Mouse (Mus musculus): ENCODE measurements around the gene Otulinl. TPM values are rescaled to one million over a fixed set of nuclear protein-coding genes. Genes with fewer than 3 reads are reported as not detected.

Gene Otulinl
- polyA plus RNA-seq, 1 experiment from 2014 or later: 9.1 TPM

- DNase-seq (ENCODE audit: low spot score): no peak
- no peaks in the 10 kb centered on the region for H3K27me3 ChIP-seq (ENCODE audit: control insufficient read depth, insufficient read depth, low read length)
- no peak overlapping the region for H3K4me2 ChIP-seq (ENCODE audit: low read depth, severe bottlenecking)
- 89% methylated on average over 7 of the region's 7 CpGs for WGBS
- no peaks in the 10 kb centered on the region for H3K4me1 ChIP-seq (ENCODE audit: control insufficient read depth, insufficient read depth, low read length)
- no peaks in the 10 kb centered on the region for H3K36me3 ChIP-seq (ENCODE audit: control insufficient read depth, insufficient read depth, low read length)
- H3K9ac ChIP-seq (ENCODE audit: low read length): no peak overlapping the region
- H3K4me3 ChIP-seq (ENCODE audit: low read depth, low read length): no peak overlapping the region
- H3K27ac ChIP-seq (replicated peaks; ENCODE audit: low read depth, low read length): no peak overlapping the region
- ATAC-seq (ENCODE audit: insufficient number of reproducible peaks, low FRiP score, low TSS enrichment, low read depth): no peak
- H3K9me3 ChIP-seq (ENCODE audit: control insufficient read depth, low read length): no peaks in the 10 kb centered on the region
Measured at GRCm38 (mm10) chr15:27675122-27675521, 6.3 kb downstream of the Otulinl start.

- no peak overlapping the region for H3K4me3 ChIP-seq (ENCODE audit: low read depth, low read length)
- no peak for DNase-seq (ENCODE audit: low spot score)
- no peaks in the 10 kb centered on the region for H3K9me3 ChIP-seq (ENCODE audit: control insufficient read depth, low read length)
- ATAC-seq (ENCODE audit: insufficient number of reproducible peaks, low FRiP score, low TSS enrichment, low read depth): no peak
- H3K27me3 ChIP-seq (ENCODE audit: control insufficient read depth, insufficient read depth, low read length): no peaks in the 10 kb centered on the region
- H3K27ac ChIP-seq (replicated peaks; ENCODE audit: low read depth, low read length): no peak overlapping the region
- H3K4me1 ChIP-seq (ENCODE audit: control insufficient read depth, insufficient read depth, low read length): no peaks in the 10 kb centered on the region
- no peak overlapping the region for H3K9ac ChIP-seq (ENCODE audit: low read length)
- H3K4me2 ChIP-seq (ENCODE audit: low read depth, severe bottlenecking): no peak overlapping the region
- no peaks in the 10 kb centered on the region for H3K36me3 ChIP-seq (ENCODE audit: control insufficient read depth, insufficient read depth, low read length)
- WGBS: 89% methylated on average over 6 of the region's 6 CpGs
Measured at GRCm38 (mm10) chr15:27674041-27674440, 7.3 kb downstream of the Otulinl start.

GRCm38 (mm10) chr15:27673151-27673550 is 8.2 kb downstream of the Otulinl start:
- Histone ChIP-seq H3K4me2 (ENCODE audit: low read depth, severe bottlenecking) (no peak overlapping the region), H3K27ac (replicated peaks; ENCODE audit: low read depth, low read length) (no peak overlapping the region), H3K9ac (ENCODE audit: low read length) (no peak overlapping the region), H3K36me3 (ENCODE audit: control insufficient read depth, insufficient read depth, low read length) (no peaks in the 10 kb centered on the region), H3K4me3 (ENCODE audit: low read depth, low read length) (no peak overlapping the region), H3K27me3 (ENCODE audit: control insufficient read depth, insufficient read depth, low read length) (no peaks in the 10 kb centered on the region), H3K9me3 (ENCODE audit: control insufficient read depth, low read length) (no peaks in the 10 kb centered on the region), H3K4me1 (ENCODE audit: control insufficient read depth, insufficient read depth, low read length) (no peaks in the 10 kb centered on the region)
- WGBS: 92% methylated on average over 6 of the region's 6 CpGs
- no peak for DNase-seq (ENCODE audit: low spot score)
- ATAC-seq (ENCODE audit: insufficient number of reproducible peaks, low FRiP score, low TSS enrichment, low read depth): no peak

- no peaks in the 10 kb centered on the region for H3K9me3 ChIP-seq (ENCODE audit: control insufficient read depth, low read length)
- 74% methylated on average over 8 of the region's 8 CpGs for WGBS
- DNase-seq (ENCODE audit: low spot score) (no peak), ATAC-seq (ENCODE audit: insufficient number of reproducible peaks, low FRiP score, low TSS enrichment, low read depth) (no peak)
- H3K4me3 ChIP-seq (ENCODE audit: low read depth, low read length): no peak overlapping the region
- no peak overlapping the region for H3K9ac ChIP-seq (ENCODE audit: low read length)
- no peaks in the 10 kb centered on the region for H3K36me3 ChIP-seq (ENCODE audit: control insufficient read depth, insufficient read depth, low read length)
- no peak overlapping the region for H3K27ac ChIP-seq (replicated peaks; ENCODE audit: low read depth, low read length)
- H3K4me1 ChIP-seq (ENCODE audit: control insufficient read depth, insufficient read depth, low read length): no peaks in the 10 kb centered on the region
- H3K4me2 ChIP-seq (ENCODE audit: low read depth, severe bottlenecking): no peak overlapping the region
- no peaks in the 10 kb centered on the region for H3K27me3 ChIP-seq (ENCODE audit: control insufficient read depth, insufficient read depth, low read length)
Measured at GRCm38 (mm10) chr15:27672259-27672658, 9.1 kb downstream of the Otulinl start.

GRCm38 (mm10) chr15:27671612-27672245 is 9.7 kb downstream of the Otulinl start:
- H3K4me2 ChIP-seq (ENCODE audit: low read depth, severe bottlenecking): no peak overlapping the region
- no peak overlapping the region for H3K4me3 ChIP-seq (ENCODE audit: low read depth, low read length)
- DNase-seq (ENCODE audit: low spot score): no peak
- no peaks in the 10 kb centered on the region for H3K36me3 ChIP-seq (ENCODE audit: control insufficient read depth, insufficient read depth, low read length)
- whole genome bisulfite sequencing: 93% methylated on average over 10 of the region's 10 CpGs
- H3K27ac ChIP-seq (replicated peaks; ENCODE audit: low read depth, low read length): no peak overlapping the region
- H3K27me3 ChIP-seq (ENCODE audit: control insufficient read depth, insufficient read depth, low read length): no peaks in the 10 kb centered on the region
- H3K9ac ChIP-seq (ENCODE audit: low read length): no peak overlapping the region
- ATAC-seq (ENCODE audit: insufficient number of reproducible peaks, low FRiP score, low TSS enrichment, low read depth): no peak
- H3K4me1 ChIP-seq (ENCODE audit: control insufficient read depth, insufficient read depth, low read length): no peaks in the 10 kb centered on the region
- no peaks in the 10 kb centered on the region for H3K9me3 ChIP-seq (ENCODE audit: control insufficient read depth, low read length)

- no peaks in the 10 kb centered on the region for H3K27me3 ChIP-seq (ENCODE audit: control insufficient read depth, insufficient read depth, low read length)
- no peak overlapping the region for H3K4me2 ChIP-seq (ENCODE audit: low read depth, severe bottlenecking)
- H3K4me3 ChIP-seq (ENCODE audit: low read depth, low read length): no peak overlapping the region
- WGBS: 71% methylated on average over 8 of the region's 8 CpGs
- ATAC-seq (ENCODE audit: insufficient number of reproducible peaks, low FRiP score, low TSS enrichment, low read depth) (no peak), DNase-seq (ENCODE audit: low spot score) (no peak)
- H3K36me3 ChIP-seq (ENCODE audit: control insufficient read depth, insufficient read depth, low read length): no peaks in the 10 kb centered on the region
- no peaks in the 10 kb centered on the region for H3K9me3 ChIP-seq (ENCODE audit: control insufficient read depth, low read length)
- H3K9ac ChIP-seq (ENCODE audit: low read length): no peak overlapping the region
- H3K27ac ChIP-seq (replicated peaks; ENCODE audit: low read depth, low read length): no peak overlapping the region
- no peaks in the 10 kb centered on the region for H3K4me1 ChIP-seq (ENCODE audit: control insufficient read depth, insufficient read depth, low read length)
Measured at GRCm38 (mm10) chr15:27670708-27671107, 10.7 kb downstream of the Otulinl start.

GRCm38 (mm10) chr15:27669931-27670411 is 11.4 kb downstream of the Otulinl start:
- Histone ChIP-seq H3K4me1 (ENCODE audit: control insufficient read depth, insufficient read depth, low read length) (0 out of 2 replicates have a peak, but pooled peaks cover 2% of the 10 kb centered on the region), H3K9me3 (ENCODE audit: control insufficient read depth, low read length) (no peaks in the 10 kb centered on the region), H3K9ac (ENCODE audit: low read length) (no peak overlapping the region), H3K4me2 (ENCODE audit: low read depth, severe bottlenecking) (no peak overlapping the region), H3K27ac (replicated peaks; ENCODE audit: low read depth, low read length) (no peak overlapping the region), H3K36me3 (ENCODE audit: control insufficient read depth, insufficient read depth, low read length) (no peaks in the 10 kb centered on the region), H3K27me3 (ENCODE audit: control insufficient read depth, insufficient read depth, low read length) (no peaks in the 10 kb centered on the region), H3K4me3 (ENCODE audit: low read depth, low read length) (no peak overlapping the region)
- DNase-seq (ENCODE audit: low spot score) (no peak), ATAC-seq (ENCODE audit: insufficient number of reproducible peaks, low FRiP score, low TSS enrichment, low read depth) (no peak)
- WGBS: 88% methylated on average over 12 of the region's 12 CpGs

GRCm38 (mm10) chr15:27669276-27669675 is 12.1 kb downstream of the Otulinl start:
- Histone ChIP-seq H3K4me1 (ENCODE audit: control insufficient read depth, insufficient read depth, low read length) (0 out of 2 replicates have a peak, but pooled peaks cover 2% of the 10 kb centered on the region), H3K27me3 (ENCODE audit: control insufficient read depth, insufficient read depth, low read length) (no peaks in the 10 kb centered on the region), H3K4me3 (ENCODE audit: low read depth, low read length) (no peak overlapping the region), H3K36me3 (ENCODE audit: control insufficient read depth, insufficient read depth, low read length) (no peaks in the 10 kb centered on the region), H3K27ac (replicated peaks; ENCODE audit: low read depth, low read length) (no peak overlapping the region), H3K4me2 (ENCODE audit: low read depth, severe bottlenecking) (no peak overlapping the region), H3K9ac (ENCODE audit: low read length) (no peak overlapping the region), H3K9me3 (ENCODE audit: control insufficient read depth, low read length) (no peaks in the 10 kb centered on the region)
- DNase-seq (ENCODE audit: low spot score) (no peak), ATAC-seq (ENCODE audit: insufficient number of reproducible peaks, low FRiP score, low TSS enrichment, low read depth) (no peak)
- WGBS: 75% methylated on average over 4 of the region's 4 CpGs

GRCm38 (mm10) chr15:27668557-27668956 is 12.8 kb downstream of the Otulinl start:
- no peaks in the 10 kb centered on the region for H3K27me3 ChIP-seq (ENCODE audit: control insufficient read depth, insufficient read depth, low read length)
- 0 out of 2 replicates have a peak, but pooled peaks cover 2% of the 10 kb centered on the region for H3K4me1 ChIP-seq (ENCODE audit: control insufficient read depth, insufficient read depth, low read length)

More at GRCm38 (mm10) chr15:27668557-27668956, 12.8 kb downstream of the Otulinl start:
- Histone ChIP-seq H3K36me3 (ENCODE audit: control insufficient read depth, insufficient read depth, low read length) (no peaks in the 10 kb centered on the region), H3K27ac (replicated peaks; ENCODE audit: low read depth, low read length) (no peak overlapping the region), H3K4me3 (ENCODE audit: low read depth, low read length) (no peak overlapping the region), H3K9me3 (ENCODE audit: control insufficient read depth, low read length) (no peaks in the 10 kb centered on the region), H3K9ac (ENCODE audit: low read length) (no peak overlapping the region), H3K4me2 (ENCODE audit: low read depth, severe bottlenecking) (no peak overlapping the region)
- DNase-seq (ENCODE audit: low spot score) (no peak), ATAC-seq (ENCODE audit: insufficient number of reproducible peaks, low FRiP score, low TSS enrichment, low read depth) (no peak)
- WGBS: 92% methylated on average over 7 of the region's 7 CpGs

Measured in limb, embryonic 11.5 days (tissue).